Mouse (Mus musculus): Measurements from ENCODE around the gene Hif3a. TPM values are rescaled to one million over a fixed set of nuclear protein-coding genes. Genes with fewer than 3 reads are reported as not detected.
A peak's percentile ranks its signal among the peaks of the same experiment; 100 is the strongest.

The Hif3a gene
- total and polyA plus RNA-seq, 2 experiments from 2014 or later: 3.4 to 22.1 TPM

DNA sequence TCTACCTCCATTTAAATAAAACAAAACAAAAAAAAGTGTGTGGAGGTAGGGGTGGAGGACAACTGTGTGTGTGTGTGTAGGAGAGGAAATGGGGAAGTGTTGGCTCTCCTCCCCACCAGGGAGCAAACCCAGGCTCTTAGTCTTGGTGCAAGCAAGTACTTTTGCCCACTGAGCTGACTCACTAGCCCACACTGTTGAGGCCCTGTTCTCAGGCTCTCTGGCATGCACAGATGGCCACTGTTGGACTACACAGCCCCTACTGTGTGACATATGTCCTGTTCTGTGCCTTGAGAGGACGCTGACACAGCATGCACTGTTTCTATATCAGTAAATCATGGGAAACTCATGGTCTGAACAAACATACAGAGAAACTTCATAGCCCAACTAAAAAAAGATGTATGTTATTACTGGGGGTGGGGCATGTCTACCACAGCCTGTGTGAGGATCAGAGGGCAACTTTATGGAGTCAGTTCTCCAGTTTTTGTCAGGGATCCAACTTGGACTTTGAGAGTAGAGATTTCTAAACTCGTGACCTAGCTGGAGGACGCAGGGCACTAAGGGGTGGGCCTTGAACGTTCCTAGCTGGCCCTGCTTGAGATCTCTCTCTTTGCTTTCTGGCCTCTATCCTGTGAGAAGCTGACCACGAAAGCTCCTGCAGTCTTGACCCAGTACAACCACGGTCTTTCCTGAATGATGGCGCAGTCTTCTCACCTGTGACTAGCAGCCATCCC lies 58.8 kb downstream of the Hif3a start:
- no peaks in the 10 kb centered on the region for H3K4me1 ChIP-seq (ENCODE audit: insufficient read depth, low read length)
- H3K4me3 ChIP-seq (ENCODE audit: low read length): no peak overlapping the region
- H3K9ac ChIP-seq (replicated peaks; ENCODE audit: low read length): peak overlapping the region; percentile 3; the same call in 1 of the 2 replicates
- 68% methylated on average over 7 of the region's 7 CpGs for WGBS
- H3K27me3 ChIP-seq (ENCODE audit: insufficient read depth, low read length): no peaks in the 10 kb centered on the region
- TF ChIP-seq CTCF (IDR thresholded peaks at IDR 0.05; ENCODE audit: low read depth): no peak
- H3K36me3 ChIP-seq (ENCODE audit: insufficient read depth, low read length): peaks cover 37% of the 10 kb centered on the region
- peak overlapping the region; percentile 45; the same call in 1 of the 2 replicates for H3K27ac ChIP-seq
- DNase-seq (ENCODE audit: low spot score): no peak
- no peak for ATAC-seq
- H3K4me2 ChIP-seq (ENCODE audit: low read depth, low read length): no peak overlapping the region
- H3K9me3 ChIP-seq (ENCODE audit: low read length): no peaks in the 10 kb centered on the region

DNA sequence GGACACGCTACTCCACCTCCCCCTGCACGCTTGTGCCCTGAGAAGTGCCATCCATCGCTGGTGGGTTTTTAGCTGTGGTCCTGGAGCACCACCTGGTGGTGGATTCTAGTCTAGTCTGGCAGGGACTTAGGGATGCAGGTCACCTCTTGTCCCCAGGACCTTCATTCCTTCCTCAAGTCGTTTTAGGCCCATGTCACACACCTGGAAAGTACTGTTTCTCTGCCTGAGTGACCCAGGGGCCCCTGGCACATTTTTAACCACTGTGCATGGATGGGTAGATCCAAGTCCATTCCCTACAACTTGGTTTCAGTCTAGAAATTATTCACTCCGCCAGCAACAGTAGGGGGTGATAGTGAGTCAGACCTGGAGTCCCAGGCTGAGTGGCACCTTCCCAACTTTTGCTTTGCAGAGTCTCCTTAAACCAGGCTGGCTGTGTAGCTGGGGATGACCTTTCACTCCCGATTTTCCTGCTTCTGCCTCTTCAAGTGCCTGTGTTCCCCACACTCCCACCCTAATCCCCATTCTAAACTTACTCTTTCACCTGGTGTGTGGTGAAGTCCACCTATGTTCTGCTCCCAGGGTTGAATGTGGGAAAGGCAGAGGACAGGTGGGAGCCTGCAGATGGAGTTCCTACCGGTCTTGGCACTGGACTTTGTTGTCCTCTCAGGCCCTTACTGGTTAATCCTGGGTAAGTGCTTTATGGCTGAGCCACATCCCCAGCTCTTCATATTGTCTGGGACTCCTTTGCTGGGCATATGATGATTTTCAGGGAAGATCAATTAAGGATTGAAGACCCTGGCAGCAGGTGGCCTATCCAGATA lies 59.6 kb downstream of the Hif3a start:
- Histone ChIP-seq H3K9me3 (ENCODE audit: low read length) (no peaks in the 10 kb centered on the region), H3K4me2 (ENCODE audit: low read depth, low read length) (no peak overlapping the region), H3K4me3 (ENCODE audit: low read length) (no peak overlapping the region), H3K27me3 (ENCODE audit: insufficient read depth, low read length) (no peaks in the 10 kb centered on the region), H3K9ac (replicated peaks; ENCODE audit: low read length) (no peak overlapping the region; the same call in 1 of the 2 replicates), H3K36me3 (ENCODE audit: insufficient read depth, low read length) (peaks cover 30% of the 10 kb centered on the region), H3K4me1 (ENCODE audit: insufficient read depth, low read length) (no peaks in the 10 kb centered on the region), H3K27ac (peak overlapping the region; percentile 45; the same call in 1 of the 2 replicates)
- ATAC-seq (peak; percentile 81), DNase-seq (ENCODE audit: low spot score) (peak; percentile 91)
- WGBS: 12% methylated on average over 7 of the region's 7 CpGs
- TF ChIP-seq CTCF (IDR thresholded peaks at IDR 0.05; ENCODE audit: low read depth): peak; percentile 96

GRCm38 (mm10) chr7:16999650-17000049 lies 62.6 kb downstream of the Hif3a start:
- no peaks in the 10 kb centered on the region for H3K9me3 ChIP-seq (ENCODE audit: low read length)
- ATAC-seq: peak; percentile 42
- TF ChIP-seq CTCF (IDR thresholded peaks at IDR 0.05; ENCODE audit: low read depth): peak; percentile 100
- H3K4me3 ChIP-seq (ENCODE audit: low read length): no peak overlapping the region
- H3K4me2 ChIP-seq (ENCODE audit: low read depth, low read length): no peak overlapping the region
- H3K27me3 ChIP-seq (ENCODE audit: insufficient read depth, low read length): no peaks in the 10 kb centered on the region
- WGBS: 20% methylated on average over 4 of the region's 4 CpGs
- H3K4me1 ChIP-seq (ENCODE audit: insufficient read depth, low read length): no peaks in the 10 kb centered on the region; the same call in 1 of the 2 replicates
- H3K36me3 ChIP-seq (ENCODE audit: insufficient read depth, low read length): peaks cover 2% of the 10 kb centered on the region; the same call in 1 of the 2 replicates
- DNase-seq (ENCODE audit: low spot score): peak; percentile 86
- no peak overlapping the region for H3K9ac ChIP-seq (replicated peaks; ENCODE audit: low read length)
- H3K27ac ChIP-seq: no peak overlapping the region

DNA sequence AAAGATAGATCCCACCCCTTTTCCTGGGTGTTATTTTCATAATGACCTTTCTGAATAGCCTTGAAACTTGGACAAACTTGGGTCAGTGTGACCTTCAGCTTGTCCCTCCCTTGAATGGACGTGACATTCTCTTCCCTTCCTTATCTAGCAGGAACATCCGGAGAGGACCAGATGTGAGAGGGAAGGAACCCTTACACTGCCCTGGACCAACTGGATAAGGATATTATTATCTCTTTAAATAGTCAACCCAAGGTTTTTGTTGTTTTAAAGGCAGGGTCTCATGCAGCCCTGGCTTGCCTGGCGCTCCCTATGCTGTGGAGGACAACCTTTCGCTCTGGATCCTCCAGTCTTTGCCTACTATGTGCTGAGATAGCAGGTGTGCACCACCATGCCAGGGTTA lies 63.0 kb downstream of the Hif3a start:
- Histone ChIP-seq H3K4me3 (ENCODE audit: low read length) (no peak overlapping the region), H3K27ac (no peak overlapping the region), H3K4me1 (ENCODE audit: insufficient read depth, low read length) (no peaks in the 10 kb centered on the region; the same call in 1 of the 2 replicates), H3K36me3 (ENCODE audit: insufficient read depth, low read length) (no peaks in the 10 kb centered on the region), H3K9ac (replicated peaks; ENCODE audit: low read length) (no peak overlapping the region), H3K9me3 (ENCODE audit: low read length) (no peaks in the 10 kb centered on the region), H3K4me2 (ENCODE audit: low read depth, low read length) (no peak overlapping the region), H3K27me3 (ENCODE audit: insufficient read depth, low read length) (no peaks in the 10 kb centered on the region)
- DNase-seq (ENCODE audit: low spot score): no peak
- no peak for TF ChIP-seq CTCF (IDR thresholded peaks at IDR 0.05; ENCODE audit: low read depth)
- WGBS: 67% methylated on average over 4 of the region's 4 CpGs
- no peak for ATAC-seq

DNA sequence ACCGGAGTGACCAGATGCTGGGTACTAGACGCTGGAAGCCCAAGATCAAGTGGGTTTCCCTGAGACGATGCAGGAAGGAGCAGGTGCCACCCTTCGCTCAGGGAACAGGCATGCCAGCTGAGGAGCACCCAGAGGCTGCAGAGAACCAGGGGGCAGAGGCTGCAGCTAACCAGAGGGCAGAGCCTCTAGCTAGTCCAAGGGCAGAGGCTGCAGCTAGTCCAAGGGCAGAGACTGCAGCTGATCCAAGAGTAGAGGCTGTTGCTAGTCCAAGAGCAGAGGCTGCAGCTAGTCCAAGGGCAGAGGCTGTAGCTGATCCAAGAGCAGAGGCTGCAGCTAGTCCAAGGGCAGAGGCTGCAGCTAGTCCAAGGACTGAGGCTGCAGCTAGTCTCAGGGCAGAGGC lies 66.9 kb downstream of the Hif3a start:
- Histone ChIP-seq H3K27ac (0 out of 2 replicates have a peak overlapping the region, but pooled peaks have one; percentile 74), H3K9ac (replicated peaks; ENCODE audit: low read length) (peak overlapping the region; percentile 53; the same call in 1 of the 2 replicates), H3K27me3 (ENCODE audit: insufficient read depth, low read length) (no peaks in the 10 kb centered on the region), H3K4me1 (ENCODE audit: insufficient read depth, low read length) (peaks cover 7% of the 10 kb centered on the region; the same call in 1 of the 2 replicates), H3K36me3 (ENCODE audit: insufficient read depth, low read length) (no peaks in the 10 kb centered on the region), H3K9me3 (ENCODE audit: low read length) (no peaks in the 10 kb centered on the region), H3K4me3 (ENCODE audit: low read length) (peak overlapping the region; percentile 38; the same call in 1 of the 2 replicates), H3K4me2 (ENCODE audit: low read depth, low read length) (peak overlapping the region; percentile 59; the same call in 1 of the 2 replicates)
- ATAC-seq (no peak), DNase-seq (ENCODE audit: low spot score) (no peak)
- TF ChIP-seq CTCF (IDR thresholded peaks at IDR 0.05; ENCODE audit: low read depth): no peak
- 79% methylated on average over 4 of the region's 4 CpGs for WGBS

DNA sequence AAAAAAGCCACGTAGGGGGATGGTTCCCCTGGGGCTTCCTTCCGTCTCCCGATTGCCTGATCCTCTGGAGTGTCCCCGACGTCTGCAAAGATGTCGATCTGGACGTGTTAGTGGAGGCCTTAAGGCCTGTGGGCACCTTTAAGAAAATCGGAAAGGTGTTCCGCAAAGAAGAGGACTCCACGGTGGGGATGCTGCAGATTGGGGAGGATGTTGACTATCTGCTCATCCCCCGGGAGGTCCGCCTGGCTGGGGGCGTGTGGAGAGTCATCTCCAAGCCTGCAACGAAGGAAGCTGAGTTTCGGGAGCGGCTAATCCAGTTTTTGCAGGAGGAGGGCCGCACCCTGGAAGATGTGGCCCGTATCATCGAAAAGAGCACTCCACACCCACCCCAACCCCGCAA lies 67.8 kb downstream of the Hif3a start:
- DNase-seq (ENCODE audit: low spot score) (no peak), ATAC-seq (no peak)
- Histone ChIP-seq H3K4me3 (ENCODE audit: low read length) (peak overlapping the region; percentile 38), H3K4me2 (ENCODE audit: low read depth, low read length) (peak overlapping the region; percentile 59), H3K27me3 (ENCODE audit: insufficient read depth, low read length) (no peaks in the 10 kb centered on the region), H3K27ac (peak overlapping the region; percentile 74), H3K9ac (replicated peaks; ENCODE audit: low read length) (peak overlapping the region; percentile 53), H3K4me1 (ENCODE audit: insufficient read depth, low read length) (peaks cover 7% of the 10 kb centered on the region; the same call in 1 of the 2 replicates), H3K36me3 (ENCODE audit: insufficient read depth, low read length) (no peaks in the 10 kb centered on the region), H3K9me3 (ENCODE audit: low read length) (no peaks in the 10 kb centered on the region)
- WGBS: 16% methylated on average over 20 of the region's 20 CpGs
- no peak for TF ChIP-seq CTCF (IDR thresholded peaks at IDR 0.05; ENCODE audit: low read depth)

Data from hindbrain, postnatal 0 days (tissue).